Mouse (Mus musculus): ENCODE measurements around the gene Ncln. TPM values are rescaled to one million over a fixed set of nuclear protein-coding genes. Genes with fewer than 3 reads are reported as not detected.
A peak's percentile ranks its signal among the peaks of the same experiment; 100 is the strongest.

Ncln gene
- polyA plus RNA-seq, 1 experiment from 2014 or later: 99.0 TPM

GRCm38 (mm10) chr10:81497401-81498270, 1.4 kb upstream of the Ncln start:
- Histone ChIP-seq H3K4me1 (replicated peaks; ENCODE audit: control insufficient read depth, insufficient read depth, low read length) (peaks cover 18% of the 10 kb centered on the region), H3K36me3 (ENCODE audit: control insufficient read depth, insufficient read depth, low read length) (peaks cover 6% of the 10 kb centered on the region), H3K27ac (ENCODE audit: low read depth) (no peak overlapping the region), H3K9ac (ENCODE audit: low read length) (no peak overlapping the region), H3K4me2 (ENCODE audit: low read length) (peak overlapping the region; percentile 55), H3K4me3 (ENCODE audit: low read depth, low read length) (no peak overlapping the region), H3K9me3 (ENCODE audit: control insufficient read depth, low read length) (no peaks in the 10 kb centered on the region), H3K27me3 (replicated peaks; ENCODE audit: control insufficient read depth, insufficient read depth, low read length) (no peaks in the 10 kb centered on the region)
- DNase-seq (ENCODE audit: low spot score) (no peak), ATAC-seq (replicated peaks; ENCODE audit: low FRiP score, low TSS enrichment, low read depth) (no peak)
- 85% methylated on average over 17 of the region's 17 CpGs for WGBS

GRCm38 (mm10) chr10:81496969-81497368, 777 bp upstream of the Ncln start:
- Histone ChIP-seq H3K36me3 (ENCODE audit: control insufficient read depth, insufficient read depth, low read length) (peaks cover 13% of the 10 kb centered on the region), H3K27me3 (replicated peaks; ENCODE audit: control insufficient read depth, insufficient read depth, low read length) (no peaks in the 10 kb centered on the region)
- 38% methylated on average over 4 of the region's 4 CpGs for WGBS

GRCm38 (mm10) chr10:81495616-81496263, 452 bp downstream of the Ncln start:
- Histone ChIP-seq H3K27me3 (replicated peaks; ENCODE audit: control insufficient read depth, insufficient read depth, low read length) (no peaks in the 10 kb centered on the region), H3K36me3 (ENCODE audit: control insufficient read depth, insufficient read depth, low read length) (peaks cover 25% of the 10 kb centered on the region), H3K9ac (ENCODE audit: low read length) (peak overlapping the region; percentile 82), H3K9me3 (ENCODE audit: control insufficient read depth, low read length) (no peaks in the 10 kb centered on the region), H3K27ac (ENCODE audit: low read depth) (no peak overlapping the region), H3K4me3 (ENCODE audit: low read depth, low read length) (peak overlapping the region; percentile 80), H3K4me2 (ENCODE audit: low read length) (peak overlapping the region; percentile 97), H3K4me1 (replicated peaks; ENCODE audit: control insufficient read depth, insufficient read depth, low read length) (peaks cover 18% of the 10 kb centered on the region)
- WGBS: 2% methylated on average over 40 of the region's 41 CpGs
- ATAC-seq (replicated peaks; ENCODE audit: low FRiP score, low TSS enrichment, low read depth) (peak; percentile 44), DNase-seq (ENCODE audit: low spot score) (no peak)

More at GRCm38 (mm10) chr10:81496969-81497368, 777 bp upstream of the Ncln start:
- DNase-seq (ENCODE audit: low spot score) (no peak), ATAC-seq (replicated peaks; ENCODE audit: low FRiP score, low TSS enrichment, low read depth) (no peak; the same call in 1 of the 2 replicates)
- peaks cover 18% of the 10 kb centered on the region for H3K4me1 ChIP-seq (replicated peaks; ENCODE audit: control insufficient read depth, insufficient read depth, low read length)
- H3K4me2 ChIP-seq (ENCODE audit: low read length): peak overlapping the region; percentile 55
- H3K4me3 ChIP-seq (ENCODE audit: low read depth, low read length): peak overlapping the region; percentile 80
- no peaks in the 10 kb centered on the region for H3K9me3 ChIP-seq (ENCODE audit: control insufficient read depth, low read length)
- H3K9ac ChIP-seq (ENCODE audit: low read length): peak overlapping the region; percentile 82
- H3K27ac ChIP-seq (ENCODE audit: low read depth): no peak overlapping the region

GRCm38 (mm10) chr10:81495151-81495550, 1.0 kb downstream of the Ncln start:
- WGBS: 74% methylated on average over 6 of the region's 6 CpGs
- H3K4me2 ChIP-seq (ENCODE audit: low read length): peak overlapping the region; percentile 97
- H3K9ac ChIP-seq (ENCODE audit: low read length): peak overlapping the region; percentile 82
- peak overlapping the region; percentile 80 for H3K4me3 ChIP-seq (ENCODE audit: low read depth, low read length)
- no peaks in the 10 kb centered on the region for H3K9me3 ChIP-seq (ENCODE audit: control insufficient read depth, low read length)
- H3K36me3 ChIP-seq (ENCODE audit: control insufficient read depth, insufficient read depth, low read length): peaks cover 31% of the 10 kb centered on the region
- H3K4me1 ChIP-seq (replicated peaks; ENCODE audit: control insufficient read depth, insufficient read depth, low read length): peaks cover 18% of the 10 kb centered on the region
- DNase-seq (ENCODE audit: low spot score) (no peak), ATAC-seq (replicated peaks; ENCODE audit: low FRiP score, low TSS enrichment, low read depth) (no peak)
- H3K27ac ChIP-seq (ENCODE audit: low read depth): no peak overlapping the region
- H3K27me3 ChIP-seq (replicated peaks; ENCODE audit: control insufficient read depth, insufficient read depth, low read length): no peaks in the 10 kb centered on the region

GRCm38 (mm10) chr10:81494260-81495041, 1.7 kb downstream of the Ncln start:
- DNase-seq (ENCODE audit: low spot score): no peak
- no peaks in the 10 kb centered on the region for H3K27me3 ChIP-seq (replicated peaks; ENCODE audit: control insufficient read depth, insufficient read depth, low read length)
- no peak for ATAC-seq (replicated peaks; ENCODE audit: low FRiP score, low TSS enrichment, low read depth)
- H3K9me3 ChIP-seq (ENCODE audit: control insufficient read depth, low read length): no peaks in the 10 kb centered on the region
- H3K4me3 ChIP-seq (ENCODE audit: low read depth, low read length): no peak overlapping the region
- peak overlapping the region; percentile 82; the same call in 1 of the 2 replicates for H3K9ac ChIP-seq (ENCODE audit: low read length)
- H3K27ac ChIP-seq (ENCODE audit: low read depth): no peak overlapping the region
- H3K4me2 ChIP-seq (ENCODE audit: low read length): peak overlapping the region; percentile 97
- peaks cover 38% of the 10 kb centered on the region for H3K36me3 ChIP-seq (ENCODE audit: control insufficient read depth, insufficient read depth, low read length)
- WGBS: 87% methylated on average over 11 of the region's 11 CpGs
- peaks cover 18% of the 10 kb centered on the region for H3K4me1 ChIP-seq (replicated peaks; ENCODE audit: control insufficient read depth, insufficient read depth, low read length)

GRCm38 (mm10) chr10:81493601-81494220, 2.5 kb downstream of the Ncln start:
- DNase-seq (ENCODE audit: low spot score): no peak
- no peak for ATAC-seq (replicated peaks; ENCODE audit: low FRiP score, low TSS enrichment, low read depth)
- no peak overlapping the region for H3K4me2 ChIP-seq (ENCODE audit: low read length)
- H3K9ac ChIP-seq (ENCODE audit: low read length): no peak overlapping the region
- no peaks in the 10 kb centered on the region for H3K27me3 ChIP-seq (replicated peaks; ENCODE audit: control insufficient read depth, insufficient read depth, low read length)
- no peaks in the 10 kb centered on the region for H3K9me3 ChIP-seq (ENCODE audit: control insufficient read depth, low read length)
- H3K4me3 ChIP-seq (ENCODE audit: low read depth, low read length): no peak overlapping the region
- H3K4me1 ChIP-seq (replicated peaks; ENCODE audit: control insufficient read depth, insufficient read depth, low read length): peaks cover 18% of the 10 kb centered on the region
- WGBS: 86% methylated on average over 8 of the region's 8 CpGs
- no peak overlapping the region for H3K27ac ChIP-seq (ENCODE audit: low read depth)
- H3K36me3 ChIP-seq (ENCODE audit: control insufficient read depth, insufficient read depth, low read length): peaks cover 45% of the 10 kb centered on the region

GRCm38 (mm10) chr10:81492606-81493240, 3.5 kb downstream of the Ncln start:
- no peaks in the 10 kb centered on the region for H3K9me3 ChIP-seq (ENCODE audit: control insufficient read depth, low read length)
- ATAC-seq (replicated peaks; ENCODE audit: low FRiP score, low TSS enrichment, low read depth): no peak
- H3K4me3 ChIP-seq (ENCODE audit: low read depth, low read length): no peak overlapping the region
- DNase-seq (ENCODE audit: low spot score): no peak
- peaks cover 55% of the 10 kb centered on the region for H3K36me3 ChIP-seq (ENCODE audit: control insufficient read depth, insufficient read depth, low read length)
- WGBS: 90% methylated on average over 11 of the region's 11 CpGs
- H3K27me3 ChIP-seq (replicated peaks; ENCODE audit: control insufficient read depth, insufficient read depth, low read length): no peaks in the 10 kb centered on the region
- H3K27ac ChIP-seq (ENCODE audit: low read depth): no peak overlapping the region
- peaks cover 18% of the 10 kb centered on the region for H3K4me1 ChIP-seq (replicated peaks; ENCODE audit: control insufficient read depth, insufficient read depth, low read length)
- H3K9ac ChIP-seq (ENCODE audit: low read length): no peak overlapping the region
- no peak overlapping the region for H3K4me2 ChIP-seq (ENCODE audit: low read length)

- Histone ChIP-seq H3K9ac (ENCODE audit: low read length) (no peak overlapping the region), H3K4me1 (replicated peaks; ENCODE audit: control insufficient read depth, insufficient read depth, low read length) (peaks cover 15% of the 10 kb centered on the region), H3K9me3 (ENCODE audit: control insufficient read depth, low read length) (no peaks in the 10 kb centered on the region), H3K4me3 (ENCODE audit: low read depth, low read length) (no peak overlapping the region), H3K4me2 (ENCODE audit: low read length) (no peak overlapping the region), H3K36me3 (ENCODE audit: control insufficient read depth, insufficient read depth, low read length) (peaks cover 72% of the 10 kb centered on the region), H3K27me3 (replicated peaks; ENCODE audit: control insufficient read depth, insufficient read depth, low read length) (no peaks in the 10 kb centered on the region), H3K27ac (ENCODE audit: low read depth) (no peak overlapping the region)
- ATAC-seq (replicated peaks; ENCODE audit: low FRiP score, low TSS enrichment, low read depth): no peak
- WGBS: 92% methylated on average over 9 of the region's 9 CpGs
- no peak for DNase-seq (ENCODE audit: low spot score)
Observed at GRCm38 (mm10) chr10:81491018-81491417, 5.2 kb downstream of the Ncln start.

Measured in intestine, embryonic 14.5 days (tissue).